Mouse (Mus musculus): ENCODE measurements around the gene Micu1.

Gene Micu1

DNA sequence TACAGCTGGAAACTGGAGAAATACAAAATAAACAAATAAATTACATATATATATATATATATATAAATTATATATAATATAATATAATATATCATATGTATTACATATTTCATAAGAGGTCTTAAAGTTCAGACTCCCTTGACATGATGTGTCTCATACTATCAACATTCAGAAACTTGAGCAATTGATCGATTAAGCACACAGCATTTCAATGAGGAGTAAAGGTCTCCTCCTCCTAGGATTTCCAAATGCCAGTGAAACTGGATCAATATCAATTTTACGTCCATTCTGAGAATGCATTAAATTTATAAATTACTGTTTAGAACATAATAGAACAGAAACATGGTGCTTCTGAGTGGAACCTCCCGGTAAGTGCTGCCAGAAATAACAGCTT lies 71.9 kb downstream of the Micu1 start:
- in situ Hi-C loops (cut with MboI, MseI) = loop anchor here (10.0 kb wide), 1 partner anchor 1441 kb away; no protein-coding TSS in a partner anchor

DNA sequence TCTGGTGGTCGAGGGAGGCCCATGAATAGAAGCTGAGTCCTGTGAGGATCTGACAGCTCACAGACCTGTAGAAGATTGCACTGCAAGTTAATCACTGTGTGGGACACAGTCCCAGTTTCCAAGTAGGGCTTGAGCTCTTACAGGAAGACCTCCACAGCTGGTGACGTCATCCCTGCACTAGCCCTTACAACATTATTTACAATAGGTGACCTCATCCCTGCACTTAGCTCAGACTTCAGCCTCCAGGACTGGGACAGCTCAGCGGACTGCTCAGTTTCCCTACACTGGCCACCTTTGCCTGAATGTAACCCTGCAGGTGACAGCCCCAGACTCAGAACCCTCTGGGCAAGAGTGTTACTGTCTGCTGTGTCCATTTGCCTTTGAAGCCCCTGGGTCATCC lies 75.0 kb downstream of the Micu1 start:
- in situ Hi-C loops (cut with MboI, MseI) = loop anchor here (10.0 kb wide), 1 partner anchor 1438 kb away; no protein-coding TSS in a partner anchor

DNA sequence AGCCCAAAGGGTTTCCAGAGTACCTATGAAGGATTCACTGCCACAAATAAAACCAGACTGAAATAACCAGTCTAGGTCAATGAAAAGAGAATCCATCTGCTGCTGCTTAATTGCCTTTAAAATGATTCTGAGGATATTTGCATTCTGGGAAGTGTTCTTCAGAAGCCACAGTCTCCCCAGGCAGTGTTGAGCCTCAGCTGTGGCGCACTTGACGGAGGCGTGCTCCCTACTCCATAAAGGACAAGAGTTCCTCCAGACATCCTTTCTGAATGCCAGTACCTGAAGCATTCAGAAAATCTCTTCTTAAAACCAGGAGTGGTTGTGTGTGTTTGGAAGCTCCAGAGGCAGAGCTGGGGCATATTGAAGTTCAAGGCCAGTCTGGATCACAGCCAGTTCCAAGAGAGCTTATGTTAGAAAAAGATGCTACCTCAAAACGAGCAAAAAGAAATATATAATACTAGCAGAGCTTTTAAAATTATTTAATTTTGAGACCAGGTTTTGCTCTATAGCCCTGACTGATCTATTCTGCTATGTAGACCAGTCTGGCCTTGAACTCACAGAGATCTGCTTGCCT lies 75.9 kb downstream of the Micu1 start:
- in situ Hi-C loops (cut with MboI, MseI) = loop anchor here (10.0 kb wide), 1 partner anchor 1437 kb away; no protein-coding TSS in a partner anchor

DNA sequence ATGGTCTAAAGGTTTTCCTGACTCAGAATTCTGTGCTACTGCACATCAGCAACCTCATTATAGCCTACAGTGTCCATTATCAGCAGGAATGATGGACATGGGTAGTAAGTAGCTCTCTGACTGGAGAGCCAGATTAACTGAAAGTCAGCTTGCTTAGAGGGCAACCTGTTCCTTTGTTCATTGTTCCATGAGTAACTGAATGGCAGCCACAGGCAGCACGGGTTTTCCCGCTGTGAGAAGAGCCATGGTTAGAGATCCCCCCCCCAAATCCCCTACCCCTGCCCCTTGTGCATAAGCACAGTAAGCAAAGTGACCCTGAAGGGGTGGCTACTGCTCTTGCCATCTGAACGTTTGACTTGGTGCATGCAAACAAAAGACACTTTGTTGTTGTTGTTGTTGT lies 78.4 kb downstream of the Micu1 start:
- in situ Hi-C loops (cut with MboI, MseI) = no loop called here

DNA sequence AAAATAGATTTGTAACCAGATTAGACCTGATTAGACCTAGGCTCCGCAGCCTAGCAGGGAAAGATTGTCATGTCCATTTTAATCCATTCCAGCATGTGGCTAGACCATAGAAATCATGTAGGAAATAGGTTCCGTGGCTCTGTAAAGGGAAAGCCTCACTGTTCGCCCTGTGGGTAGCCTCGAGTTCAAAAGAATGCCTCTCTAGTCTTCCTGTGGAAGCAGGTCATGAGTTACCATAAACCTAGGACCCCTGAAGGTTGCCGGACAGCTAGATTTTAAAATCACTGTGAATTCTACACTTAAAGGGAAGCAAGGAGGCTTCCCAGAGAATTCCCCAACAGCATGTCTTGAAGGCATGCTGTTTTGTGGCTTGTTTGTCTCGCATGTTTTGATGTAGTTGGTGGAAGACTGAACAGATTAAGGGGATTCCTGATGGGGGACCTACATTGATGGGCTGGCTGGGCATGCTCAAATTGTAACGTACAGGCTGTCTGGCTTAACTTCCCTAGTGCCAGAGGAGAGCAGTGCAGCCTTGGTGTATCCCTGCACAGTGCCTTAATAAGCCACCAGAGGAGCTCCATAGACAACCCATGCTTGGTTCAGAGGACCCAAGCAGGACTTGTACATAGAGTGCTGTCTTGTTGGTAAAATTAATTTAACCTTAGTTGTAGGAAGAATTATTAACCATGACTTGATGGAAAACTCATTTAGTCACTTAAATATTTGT lies 79.1 kb downstream of the Micu1 start:
- in situ Hi-C loops (cut with MboI, MseI) = no loop called here

DNA sequence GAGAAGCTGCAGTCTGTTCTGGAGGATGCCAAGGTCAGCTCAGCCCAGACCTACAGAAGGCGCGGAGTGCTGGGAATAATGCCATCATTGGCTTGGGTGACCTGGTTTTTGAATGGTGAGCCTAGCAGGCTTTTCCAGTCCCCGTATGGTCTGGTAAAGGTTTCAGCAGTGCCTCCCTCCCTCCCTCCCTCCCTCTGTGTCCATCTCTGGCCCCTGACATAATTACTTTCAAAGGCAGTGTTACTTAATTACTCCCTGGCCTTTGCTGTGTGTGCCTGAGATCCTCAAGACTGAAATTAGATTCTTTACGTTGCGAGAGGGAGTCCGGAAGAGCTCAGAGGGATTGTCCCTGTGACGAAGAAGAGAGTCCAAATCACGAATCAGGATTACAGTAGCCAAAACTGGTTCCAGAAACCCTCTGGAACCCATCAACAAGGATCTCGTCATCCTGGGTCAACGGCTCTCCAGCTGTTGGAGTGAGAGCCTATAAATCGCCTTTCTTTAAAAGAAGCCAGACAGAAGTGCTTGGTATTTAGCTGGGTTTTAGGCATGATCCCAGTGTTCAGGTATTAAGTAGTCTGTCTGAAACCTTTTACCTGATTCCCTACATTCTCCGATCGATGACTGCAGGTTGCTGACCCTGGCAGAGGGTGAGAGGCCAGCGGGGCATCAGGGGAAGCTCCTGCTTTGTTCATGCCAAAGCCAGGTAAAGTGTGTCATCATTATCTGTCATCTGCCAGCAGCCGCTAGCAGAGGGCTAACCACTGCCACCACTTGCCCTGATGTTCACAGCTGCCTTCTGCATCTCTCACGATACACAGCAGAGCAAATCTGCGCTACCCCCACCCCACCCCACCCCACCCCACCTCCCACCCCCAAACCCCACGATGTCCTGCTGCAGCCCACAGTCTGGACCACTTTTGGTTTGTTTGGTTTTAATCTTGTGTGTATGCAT lies 82.7 kb downstream of the Micu1 start:
- in situ Hi-C loops (cut with MboI, MseI) = no loop called here

DNA sequence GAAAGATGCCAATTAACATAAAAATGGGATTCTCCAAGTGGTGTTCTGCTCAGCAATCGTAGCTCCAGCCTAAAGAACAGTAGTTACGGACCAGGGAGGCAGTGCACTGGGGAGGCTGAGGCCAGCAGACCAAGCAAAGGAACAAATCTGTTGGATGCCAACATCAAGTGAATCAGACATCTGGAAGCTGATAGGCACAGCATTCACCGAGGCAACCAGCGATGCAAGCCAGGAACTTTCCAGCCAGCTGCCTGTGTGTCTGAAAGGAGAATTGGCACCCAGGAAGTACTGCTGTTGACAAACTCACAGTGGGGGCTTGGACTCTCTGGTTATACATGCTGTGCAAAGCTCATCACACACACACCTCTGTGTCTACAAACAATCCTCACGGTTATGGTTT lies 84.0 kb downstream of the Micu1 start:
- in situ Hi-C loops (cut with MboI, MseI) = no loop called here

DNA sequence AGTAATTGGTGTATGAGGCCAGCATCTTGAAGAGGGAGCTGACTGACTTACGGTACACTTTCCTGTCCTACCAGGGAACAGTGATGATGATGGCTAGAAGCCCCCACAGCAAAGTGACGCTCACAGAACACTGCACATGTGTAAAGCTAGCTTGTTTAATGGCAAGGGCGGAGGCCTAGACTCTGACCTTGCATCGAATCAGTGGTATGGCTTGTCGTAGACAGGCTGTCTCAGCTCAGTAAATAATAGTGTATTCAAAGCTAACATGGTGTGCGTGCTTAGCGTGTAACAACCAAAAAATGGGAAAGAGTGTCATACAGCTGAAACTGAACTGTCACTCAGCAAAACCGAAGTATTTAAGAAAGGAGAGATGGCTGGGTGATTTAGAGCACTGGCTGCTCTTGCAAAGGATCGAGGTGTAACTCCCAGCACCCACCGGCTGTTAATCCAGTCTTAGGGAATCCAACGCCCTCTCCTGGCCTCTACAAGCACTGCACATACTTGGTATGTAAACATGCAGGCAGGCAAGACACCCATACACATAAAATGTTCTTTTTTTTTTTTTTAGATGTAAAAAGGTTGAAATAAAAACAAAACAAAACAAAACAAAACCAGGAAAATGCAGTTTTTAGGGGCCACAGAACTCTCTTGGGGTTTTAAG lies 85.0 kb downstream of the Micu1 start:
- in situ Hi-C loops (cut with MboI, MseI) = no loop called here

DNA sequence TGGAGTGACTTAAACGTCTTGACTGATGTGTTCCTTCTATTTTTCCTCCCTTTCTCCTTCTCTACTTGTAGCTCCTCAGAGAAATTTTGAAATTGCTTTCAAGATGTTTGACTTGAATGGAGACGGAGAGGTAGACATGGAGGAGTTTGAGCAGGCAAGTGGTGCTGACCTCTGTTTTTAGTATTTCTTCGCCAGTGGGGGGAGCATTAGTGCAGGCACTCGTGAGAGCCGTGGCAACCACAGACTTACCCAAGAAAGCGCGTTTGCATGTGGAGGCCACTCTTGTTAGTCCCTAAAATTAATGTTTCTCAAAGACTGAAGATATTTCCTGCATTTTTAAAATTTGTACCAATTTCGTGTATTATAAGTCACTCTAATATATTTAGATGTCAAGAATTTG lies 85.6 kb downstream of the Micu1 start:
- in situ Hi-C loops (cut with MboI, MseI) = no loop called here

DNA sequence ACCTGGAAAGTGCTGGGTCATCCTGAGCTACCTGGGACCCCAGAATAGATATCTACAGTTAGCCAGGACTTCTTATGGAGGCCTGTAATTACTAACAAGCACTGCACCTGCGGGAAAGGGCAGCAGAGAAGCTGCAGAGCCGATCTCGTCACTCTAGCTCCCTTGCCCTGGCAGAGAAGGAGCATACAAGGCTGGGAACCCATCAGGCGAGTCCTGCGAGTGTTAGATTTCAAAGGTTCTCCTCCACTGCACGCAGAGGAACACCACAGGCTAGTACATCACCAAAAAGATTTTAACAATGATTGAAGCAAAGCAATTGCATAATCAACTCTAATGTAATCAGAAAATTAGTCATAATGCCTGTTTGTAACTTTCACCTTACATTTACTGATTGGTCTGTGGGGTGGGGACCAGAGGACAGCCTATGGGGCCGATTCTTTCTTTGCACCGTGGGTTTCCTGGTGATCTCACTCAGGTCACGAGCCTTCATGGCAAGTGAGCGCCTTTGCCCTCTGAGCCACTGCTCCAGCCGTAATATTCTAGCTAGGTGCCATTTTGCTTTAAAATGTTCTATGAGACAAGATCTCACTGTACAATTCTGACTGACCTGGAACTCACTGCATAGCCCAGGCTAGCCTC lies 88.1 kb downstream of the Micu1 start:
- in situ Hi-C loops (cut with MboI, MseI) = no loop called here

DNA sequence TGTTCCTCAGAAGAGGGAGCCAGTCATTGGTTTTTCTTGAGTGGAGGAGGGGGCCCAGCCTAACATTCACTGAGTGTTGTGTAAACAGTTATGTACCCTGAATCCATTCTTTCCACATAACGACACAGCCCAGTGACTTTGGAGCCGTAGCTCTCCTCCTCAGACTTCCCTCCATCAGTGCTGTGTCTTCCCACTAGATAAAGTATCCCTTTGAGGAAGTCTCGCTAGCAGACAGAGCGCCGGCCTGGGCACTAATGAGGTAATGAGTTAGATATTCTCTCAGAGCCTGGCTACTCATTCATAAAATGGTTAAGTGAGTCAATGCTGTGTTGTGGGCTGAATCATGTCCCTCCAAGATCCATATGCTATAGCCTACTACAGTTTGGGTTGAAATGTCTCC lies 89.6 kb downstream of the Micu1 start:
- in situ Hi-C loops (cut with MboI, MseI) = no loop called here

DNA sequence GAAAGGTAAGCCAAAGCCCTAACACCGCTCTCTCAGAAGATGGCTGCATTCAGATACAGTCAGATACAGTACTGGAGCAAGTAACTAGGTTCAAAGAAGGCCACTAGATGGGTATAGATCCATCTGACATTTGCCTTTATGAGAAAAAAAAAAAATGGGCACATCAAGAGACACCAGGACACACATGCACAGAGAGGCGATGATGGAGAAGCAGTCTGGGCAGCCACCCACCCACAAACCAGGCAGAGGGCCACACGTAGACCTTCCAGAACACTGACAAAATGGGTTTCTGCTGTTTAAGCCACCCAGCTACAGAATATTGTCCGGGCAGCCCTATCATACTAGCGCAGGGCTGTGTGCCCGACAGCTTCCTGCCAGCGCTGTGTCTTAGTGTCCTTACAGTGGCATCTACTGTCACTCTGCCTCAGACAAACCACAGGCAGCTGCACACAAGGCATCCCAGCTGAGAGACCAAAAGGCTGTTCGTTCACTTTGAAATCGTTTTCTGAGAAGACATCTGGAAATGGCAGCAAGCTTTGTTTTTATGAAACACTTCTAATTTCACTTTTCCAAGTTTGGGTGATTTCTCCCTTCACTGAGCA lies 90.4 kb downstream of the Micu1 start:
- in situ Hi-C loops (cut with MboI, MseI) = no loop called here

DNA sequence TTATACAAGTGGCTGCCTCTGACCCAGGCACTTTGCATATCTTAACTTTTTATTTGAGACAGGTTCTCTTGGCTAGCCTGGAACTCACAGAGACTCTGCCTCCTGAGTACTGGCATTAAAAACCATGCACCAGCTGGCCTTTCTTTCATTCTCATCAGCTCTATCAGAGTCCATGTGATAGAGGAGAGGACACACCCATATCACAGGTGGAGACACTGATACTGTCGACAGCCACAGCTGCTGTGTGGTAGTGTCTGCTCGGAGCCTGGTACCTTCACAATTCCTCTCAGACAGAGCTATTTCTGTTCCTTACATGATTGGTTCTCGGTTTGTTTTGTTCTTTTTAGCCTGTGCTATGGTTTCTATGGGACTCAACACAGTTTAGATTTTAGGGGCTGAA lies 91.2 kb downstream of the Micu1 start:
- in situ Hi-C loops (cut with MboI, MseI) = no loop called here

DNA sequence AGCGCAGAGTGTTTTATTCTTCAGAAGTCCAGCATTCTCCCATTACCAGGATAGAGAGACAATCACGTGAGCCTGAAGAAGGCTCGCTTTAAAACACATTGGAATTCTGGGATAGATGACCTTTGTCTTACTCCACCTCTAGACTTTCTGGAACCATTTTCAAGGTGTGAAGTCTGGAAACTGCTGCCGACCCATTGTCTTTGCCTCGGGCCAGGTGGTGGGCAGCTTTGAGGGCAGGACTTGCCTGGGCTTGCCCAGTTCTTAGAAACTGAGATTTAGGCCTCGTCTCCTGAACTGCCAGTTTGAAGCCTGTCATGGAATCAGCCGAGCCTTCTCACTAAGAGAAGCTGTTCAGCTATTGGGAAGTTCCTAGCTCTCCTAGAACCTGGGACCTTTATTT lies 92.8 kb downstream of the Micu1 start:
- in situ Hi-C loops (cut with MboI, MseI) = no loop called here

DNA sequence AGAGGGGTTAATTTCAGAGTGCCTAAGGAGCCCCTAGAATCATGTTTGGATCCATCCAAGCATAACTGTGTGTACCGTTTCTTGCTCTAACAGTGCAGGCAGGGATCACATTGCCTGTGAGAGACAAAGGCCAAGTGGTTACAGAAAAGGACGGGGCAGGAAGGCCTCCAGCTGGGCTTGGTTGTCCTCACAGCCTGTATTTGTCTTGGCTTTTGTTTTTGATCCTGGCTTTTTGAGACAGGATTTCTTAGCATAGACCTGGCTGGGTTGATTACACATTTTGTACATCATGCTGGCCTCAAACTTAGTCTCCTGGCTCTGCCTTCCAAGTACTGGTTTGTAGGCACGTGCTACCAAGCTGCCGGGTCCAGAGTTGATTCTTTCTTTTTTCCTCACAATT lies 93.6 kb downstream of the Micu1 start:
- in situ Hi-C loops (cut with MboI, MseI) = no loop called here

DNA sequence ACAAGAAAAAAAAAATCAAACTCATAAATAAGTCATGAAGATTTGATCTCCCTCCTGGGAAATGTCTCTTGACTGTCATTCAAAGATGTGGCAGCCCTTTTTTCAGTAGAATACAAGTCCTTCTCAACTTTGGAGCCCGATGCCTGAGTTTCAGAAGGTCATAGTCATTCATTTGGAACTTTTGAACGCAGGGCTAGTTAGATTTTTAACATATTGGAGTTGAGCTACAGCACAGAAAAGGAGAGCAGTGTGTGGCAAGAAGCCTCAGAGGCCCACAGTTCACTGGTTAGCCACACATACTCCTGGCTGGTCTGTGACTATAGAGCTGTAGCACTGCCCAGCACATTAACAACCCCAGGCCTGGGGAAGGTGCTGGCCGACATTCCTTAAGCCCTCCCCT lies 96.1 kb downstream of the Micu1 start:
- in situ Hi-C loops (cut with MboI, MseI) = no loop called here

DNA sequence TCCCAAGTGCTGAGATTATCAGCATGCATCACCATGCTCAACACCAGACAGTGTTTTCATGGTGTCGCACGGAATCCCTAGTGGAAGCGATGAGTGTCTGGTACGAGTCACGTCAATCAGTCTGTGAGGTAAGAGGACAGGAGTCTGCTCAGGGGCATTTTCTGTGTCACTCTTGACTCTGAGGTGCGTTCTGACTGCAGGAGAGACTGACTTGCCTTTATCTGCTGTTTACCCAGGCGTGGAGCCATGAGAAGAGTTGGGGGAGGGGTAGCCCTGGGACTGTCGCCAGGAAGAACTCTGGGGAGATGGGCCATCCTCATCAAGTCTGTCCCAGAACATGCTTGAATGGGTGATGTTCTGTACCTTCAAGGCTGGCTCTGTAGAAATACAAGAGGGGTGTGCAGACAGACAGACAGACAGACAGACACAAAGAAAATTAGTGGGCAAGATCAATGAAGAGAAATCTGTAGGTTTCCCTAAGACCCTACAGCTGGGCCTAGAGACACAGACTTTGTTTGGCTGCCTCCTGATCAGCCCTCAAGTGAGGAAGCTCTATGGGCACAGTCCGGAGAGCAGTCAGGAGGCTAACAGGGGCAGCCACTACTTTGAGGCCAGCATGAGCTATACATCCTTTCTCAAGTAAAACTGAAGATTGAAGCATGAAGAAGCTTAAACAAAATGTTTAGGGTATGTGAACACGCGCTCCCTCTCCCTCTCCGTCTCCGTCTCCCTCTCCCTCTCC lies 97.2 kb downstream of the Micu1 start:
- in situ Hi-C loops (cut with MboI, MseI) = no loop called here

DNA sequence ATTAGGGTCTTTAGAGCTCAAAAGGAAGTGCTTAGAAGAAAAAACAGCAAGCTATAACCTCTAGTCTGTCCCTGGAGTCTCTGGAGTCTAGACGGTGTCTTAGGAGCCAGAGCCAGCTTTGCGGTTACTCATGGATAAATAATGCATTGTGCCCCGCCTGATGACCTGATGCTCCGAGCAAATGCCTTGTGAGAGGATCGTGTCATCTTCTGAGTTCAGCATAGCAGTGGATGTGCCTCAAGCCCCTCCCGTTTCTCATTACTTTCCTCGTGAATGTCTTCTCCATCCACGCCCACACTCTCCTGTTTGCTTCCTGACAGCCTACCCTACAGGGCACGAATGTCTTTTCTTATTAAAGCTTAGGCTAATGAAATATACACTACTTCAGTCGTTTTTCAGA lies 97.9 kb downstream of the Micu1 start:
- in situ Hi-C loops (cut with MboI, MseI) = no loop called here

DNA sequence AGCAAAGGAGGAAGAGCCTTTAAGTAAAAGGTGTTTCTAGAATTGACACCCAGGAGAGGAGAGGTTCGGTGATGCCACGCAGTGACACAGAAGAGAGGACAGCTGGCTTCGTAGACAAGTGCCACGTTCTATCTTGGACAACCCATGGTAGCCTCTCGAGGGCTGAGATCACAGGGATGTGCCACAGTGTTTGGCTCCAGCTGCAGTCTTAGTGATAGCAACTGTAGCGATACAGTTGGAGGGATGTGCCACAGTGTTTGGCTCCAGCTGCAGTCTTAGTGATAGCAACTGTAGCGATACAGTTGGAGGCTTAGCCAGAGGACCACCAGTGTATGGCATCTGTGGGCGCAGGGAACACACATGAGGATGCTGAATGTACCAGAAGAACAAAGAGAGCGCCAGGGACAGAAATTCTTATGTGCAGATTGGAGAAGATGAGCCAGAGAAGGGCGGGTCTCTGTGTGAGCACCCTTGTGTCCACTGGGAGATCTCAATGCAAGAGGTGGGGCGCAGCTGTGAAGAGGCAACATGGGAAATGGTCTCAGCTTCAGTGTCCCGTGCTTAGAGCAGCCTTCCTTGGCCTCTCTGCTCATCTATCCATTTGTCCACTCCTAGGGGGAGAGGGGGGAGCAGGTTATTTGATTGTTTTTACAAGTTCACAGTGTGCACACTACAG lies 98.7 kb downstream of the Micu1 start:
- in situ Hi-C loops (cut with MboI, MseI) = no loop called here

DNA sequence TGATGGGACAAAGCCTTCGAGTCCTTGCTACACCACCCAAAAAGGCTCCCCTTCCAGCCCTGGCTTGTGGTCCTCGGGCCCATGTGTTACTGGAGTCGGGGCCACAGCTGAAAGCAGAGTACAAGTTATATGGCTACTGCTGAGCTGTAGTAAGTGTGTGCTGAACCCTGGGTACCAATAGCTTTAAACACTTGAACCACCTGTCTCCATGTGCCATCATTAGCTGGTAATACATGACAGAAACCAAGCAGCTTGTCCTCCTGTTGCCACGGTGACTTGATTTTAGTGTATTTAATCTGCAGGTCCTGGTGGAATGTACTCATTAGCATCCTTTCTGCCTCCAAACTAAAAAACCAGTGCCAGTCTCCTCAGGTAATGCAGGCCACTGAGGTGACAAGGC lies 106.4 kb downstream of the Micu1 start:
- in situ Hi-C loops (cut with MboI, MseI) = no loop called here
